Mouse (Mus musculus): ENCODE measurements around the gene 1700029H14Rik. TPM values are rescaled to one million over a fixed set of nuclear protein-coding genes. Genes with fewer than 3 reads are reported as not detected.

1700029H14Rik gene
- polyA plus RNA-seq (2012; rRNA removed): 0.02 TPM in 1 of 2 replicates, not detected in the other
- not detected in 2 replicates for polyA plus RNA-seq (2014; fragmentation: Nextera tagmentation; extraction: Ambion mirVana)

DNA sequence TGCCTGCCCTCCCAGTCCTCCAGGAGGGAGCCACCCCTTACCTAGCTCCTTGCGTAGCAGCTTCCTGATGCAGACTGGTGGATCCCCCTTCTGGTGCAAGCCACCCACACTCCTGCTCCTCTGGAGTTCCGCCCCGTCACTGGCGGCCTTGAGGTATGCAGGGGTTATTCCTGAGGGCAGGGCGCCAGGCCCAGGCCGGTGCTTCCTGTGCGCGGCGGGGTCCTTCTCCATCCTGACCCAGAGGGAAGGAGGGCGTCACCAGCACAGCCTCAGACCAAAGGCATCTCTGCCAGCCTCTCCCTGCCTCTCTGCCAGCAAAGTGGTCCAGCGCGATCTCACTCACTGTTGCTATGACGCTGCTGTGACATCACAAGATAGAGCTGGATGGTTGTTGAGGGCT is at the start of gene 1700029H14Rik:
Gene 1700029H14Rik (minus strand): TSS at position 344 of the 400 bp plus-strand sequence.
- no peak within 1 kb of the TSS for H3K4me3 ChIP-seq (ENCODE audit: insufficient read depth in 1 of 2, low read depth in 2 of 2, low read length in 2 of 2)
- ATAC-seq (ENCODE audit: insufficient read depth): no peak
- no peak within 1 kb of the TSS for H3K27ac ChIP-seq
- WGBS (ENCODE audit: insufficient replicate concordance): 39% methylated on average over 13 of the region's 13 CpGs
- no peak within 1 kb of the TSS for H3K9ac ChIP-seq (replicated peaks)
- no peaks in the 10 kb centered on the region for H3K27me3 ChIP-seq (ENCODE audit: control insufficient read depth, insufficient read depth, low read length)
- no peaks in the 10 kb centered on the region for H3K36me3 ChIP-seq (replicated peaks; ENCODE audit: control insufficient read depth, insufficient read depth, low read depth)
- no peaks in the 10 kb centered on the region for H3K9me3 ChIP-seq (ENCODE audit: control insufficient read depth, low read length)
- TF ChIP-seq CTCF (IDR thresholded peaks at IDR 0.05; ENCODE audit: low read depth) (no peak), EP300 (IDR thresholded peaks at IDR 0.05; ENCODE audit: low read depth) (no peak)
- DNase-seq (ENCODE audit: low read depth in 3 of 3, low spot score in 3 of 3): no peak
- no peaks in the 10 kb centered on the region for H3K4me1 ChIP-seq (replicated peaks; ENCODE audit: control insufficient read depth in 2 of 2, insufficient read depth in 2 of 2, low read length in 1 of 2)
- no peak within 1 kb of the TSS for H3K4me2 ChIP-seq (ENCODE audit: low read depth)

DNA sequence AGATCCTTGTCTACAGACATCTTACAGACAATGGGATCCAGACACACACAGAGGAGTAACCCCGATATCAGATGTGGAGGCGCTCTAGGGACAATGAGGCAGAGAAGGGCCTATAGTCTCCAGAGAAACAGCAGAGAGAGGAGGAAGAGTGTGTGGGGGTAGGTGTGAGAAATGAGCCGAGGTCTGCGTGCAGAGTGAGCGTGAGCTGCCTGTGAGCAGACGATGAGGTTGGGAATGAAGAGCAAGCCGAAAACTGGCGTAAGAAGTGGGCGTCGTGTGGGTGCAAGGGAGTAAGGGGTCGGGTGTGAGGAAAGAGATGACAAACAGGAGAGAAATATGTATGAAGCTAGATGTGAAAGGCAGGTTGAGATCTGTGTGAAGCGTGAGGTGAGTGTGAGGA is 49.4 kb upstream of the 1700029H14Rik start:
- no peak for TF ChIP-seq EP300 (IDR thresholded peaks at IDR 0.05; ENCODE audit: low read depth)
- no peak for TF ChIP-seq CTCF (IDR thresholded peaks at IDR 0.05; ENCODE audit: low read depth)
- DNase-seq (ENCODE audit: low read depth in 3 of 3, low spot score in 3 of 3): no peak
- WGBS (ENCODE audit: insufficient replicate concordance): 79% methylated on average over 12 of the region's 12 CpGs
- H3K9me3 ChIP-seq (ENCODE audit: control insufficient read depth, low read length): no peaks in the 10 kb centered on the region
- no peak overlapping the region for H3K4me2 ChIP-seq (ENCODE audit: low read depth)
- peaks cover 3% of the 10 kb centered on the region; the same call in 1 of the 2 replicates for H3K36me3 ChIP-seq (replicated peaks; ENCODE audit: control insufficient read depth, insufficient read depth, low read depth)
- 0 out of 4 replicates have a peak, but pooled peaks cover 0 to 3% of the 10 kb centered on the region in 2 experiments for H3K4me1 ChIP-seq (replicated peaks; ENCODE audit: control insufficient read depth in 2 of 2, insufficient read depth in 2 of 2, low read length in 1 of 2)
- H3K9ac ChIP-seq (replicated peaks): no peak overlapping the region
- H3K27ac ChIP-seq: no peak overlapping the region
- H3K27me3 ChIP-seq (ENCODE audit: control insufficient read depth, insufficient read depth, low read length): no peaks in the 10 kb centered on the region
- H3K4me3 ChIP-seq (ENCODE audit: insufficient read depth in 1 of 2, low read depth in 2 of 2, low read length in 2 of 2): no peak overlapping the region
- ATAC-seq (ENCODE audit: insufficient read depth): no peak

DNA sequence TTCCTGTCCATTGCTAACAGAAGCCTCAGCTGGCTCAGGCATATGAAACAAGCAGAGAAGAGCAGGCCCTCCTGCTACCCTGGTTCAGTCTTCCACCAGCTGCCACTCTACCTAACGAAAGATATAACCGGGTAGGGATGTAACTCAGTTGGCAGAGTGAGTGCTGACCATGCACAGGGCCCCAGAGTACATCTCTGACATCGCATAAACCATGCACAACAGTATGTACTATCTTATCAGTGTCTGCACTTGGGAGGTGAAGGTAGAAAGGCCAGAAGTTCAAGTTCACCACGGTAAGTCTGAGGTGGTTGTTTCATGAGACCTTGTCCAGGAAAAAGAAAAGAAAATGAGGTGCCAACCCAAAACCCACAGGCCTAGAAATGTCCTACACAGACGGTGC is 47.7 kb upstream of the 1700029H14Rik start:
- DNase-seq (ENCODE audit: low read depth in 3 of 3, low spot score in 3 of 3): no peak
- TF ChIP-seq EP300 (IDR thresholded peaks at IDR 0.05; ENCODE audit: low read depth) (no peak), CTCF (IDR thresholded peaks at IDR 0.05; ENCODE audit: low read depth) (no peak)
- 38% methylated on average over 5 of the region's 5 CpGs for WGBS (ENCODE audit: insufficient replicate concordance)
- no peak overlapping the region for H3K27ac ChIP-seq
- H3K36me3 ChIP-seq (replicated peaks; ENCODE audit: control insufficient read depth, insufficient read depth, low read depth): peaks cover 3% of the 10 kb centered on the region; the same call in 1 of the 2 replicates
- H3K4me2 ChIP-seq (ENCODE audit: low read depth): no peak overlapping the region
- H3K4me3 ChIP-seq (ENCODE audit: insufficient read depth in 1 of 2, low read depth in 2 of 2, low read length in 2 of 2): no peak overlapping the region
- H3K9ac ChIP-seq (replicated peaks): no peak overlapping the region
- H3K27me3 ChIP-seq (ENCODE audit: control insufficient read depth, insufficient read depth, low read length): no peaks in the 10 kb centered on the region
- no peak for ATAC-seq (ENCODE audit: insufficient read depth)
- peaks cover 0 to 10% of the 10 kb centered on the region in 2 experiments; a peak in 2 of 4 replicates for H3K4me1 ChIP-seq (replicated peaks; ENCODE audit: control insufficient read depth in 2 of 2, insufficient read depth in 2 of 2, low read length in 1 of 2)
- H3K9me3 ChIP-seq (ENCODE audit: control insufficient read depth, low read length): no peaks in the 10 kb centered on the region

DNA sequence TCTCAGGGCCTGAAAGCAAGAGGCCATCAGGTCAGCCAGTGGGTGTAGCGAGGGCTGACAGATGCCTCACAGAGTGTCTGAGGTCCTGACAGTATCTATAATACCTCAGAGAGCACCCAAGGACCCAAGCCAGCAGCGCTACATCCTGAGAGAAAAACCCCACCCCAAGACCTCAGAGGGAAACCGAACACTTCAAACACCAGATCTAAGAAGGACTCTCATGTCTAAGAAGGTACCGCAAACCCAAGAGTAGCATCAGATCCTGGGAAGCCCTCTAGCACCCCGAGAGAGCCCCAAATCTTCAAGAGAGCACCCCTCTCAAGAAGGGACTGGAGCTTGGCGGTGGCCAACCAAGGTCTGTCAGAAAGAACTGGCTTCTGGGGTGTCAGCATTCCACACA is 46.7 kb upstream of the 1700029H14Rik start:
- H3K4me2 ChIP-seq (ENCODE audit: low read depth): no peak overlapping the region
- no peak for TF ChIP-seq CTCF (IDR thresholded peaks at IDR 0.05; ENCODE audit: low read depth)
- no peak for TF ChIP-seq EP300 (IDR thresholded peaks at IDR 0.05; ENCODE audit: low read depth)
- peaks cover 3% of the 10 kb centered on the region; the same call in 1 of the 2 replicates for H3K36me3 ChIP-seq (replicated peaks; ENCODE audit: control insufficient read depth, insufficient read depth, low read depth)
- ATAC-seq (ENCODE audit: insufficient read depth): no peak
- H3K9me3 ChIP-seq (ENCODE audit: control insufficient read depth, low read length): no peaks in the 10 kb centered on the region
- no peak for DNase-seq (ENCODE audit: low read depth in 3 of 3, low spot score in 3 of 3)
- WGBS (ENCODE audit: insufficient replicate concordance): 67% methylated on average over 6 of the region's 6 CpGs
- no peak overlapping the region for H3K9ac ChIP-seq (replicated peaks)
- H3K4me1 ChIP-seq (replicated peaks; ENCODE audit: control insufficient read depth in 2 of 2, insufficient read depth in 2 of 2, low read length in 1 of 2): peaks cover 0 to 10% of the 10 kb centered on the region in 2 experiments; a peak in 2 of 4 replicates
- no peak overlapping the region for H3K4me3 ChIP-seq (ENCODE audit: insufficient read depth in 1 of 2, low read depth in 2 of 2, low read length in 2 of 2)
- H3K27ac ChIP-seq: no peak overlapping the region
- no peaks in the 10 kb centered on the region for H3K27me3 ChIP-seq (ENCODE audit: control insufficient read depth, insufficient read depth, low read length)

DNA sequence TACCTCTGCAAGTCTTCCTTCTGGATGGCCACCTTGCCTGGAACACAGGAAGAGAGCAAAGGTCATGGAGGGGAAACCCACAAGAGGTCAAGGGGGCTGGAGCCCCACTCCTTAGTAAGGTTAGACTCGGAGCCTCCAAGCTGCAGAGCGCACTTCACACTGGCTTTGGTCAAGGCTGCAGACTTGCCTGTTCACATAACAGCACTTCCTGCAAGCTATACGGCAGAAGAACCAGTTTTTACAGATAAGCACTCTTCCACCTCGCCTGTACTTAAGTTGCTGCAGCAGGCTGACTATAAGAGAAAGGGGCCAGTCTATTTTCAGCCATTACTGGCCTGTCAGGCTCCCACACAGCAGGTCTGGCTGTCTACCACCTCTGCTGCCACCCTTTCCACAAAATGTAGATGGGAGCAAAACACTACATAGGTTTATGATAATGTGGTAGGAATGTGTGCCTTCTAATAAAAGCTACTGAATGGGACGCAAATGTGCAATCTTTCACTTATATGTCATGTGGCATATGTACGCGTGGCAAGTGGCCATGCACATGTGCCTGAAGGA is 43.7 kb upstream of the 1700029H14Rik start:
- no peak for ATAC-seq (ENCODE audit: insufficient read depth)
- WGBS (ENCODE audit: insufficient replicate concordance): 37% methylated on average over 7 of the region's 7 CpGs
- no peak overlapping the region for H3K9ac ChIP-seq (replicated peaks)
- no peak overlapping the region for H3K4me2 ChIP-seq (ENCODE audit: low read depth)
- H3K27me3 ChIP-seq (ENCODE audit: control insufficient read depth, insufficient read depth, low read length): no peaks in the 10 kb centered on the region
- H3K4me1 ChIP-seq (replicated peaks; ENCODE audit: control insufficient read depth in 2 of 2, insufficient read depth in 2 of 2, low read length in 1 of 2): peaks cover 0 to 14% of the 10 kb centered on the region in 2 experiments; a peak in 2 of 4 replicates
- no peaks in the 10 kb centered on the region for H3K36me3 ChIP-seq (replicated peaks; ENCODE audit: control insufficient read depth, insufficient read depth, low read depth)
- DNase-seq (ENCODE audit: low read depth in 3 of 3, low spot score in 3 of 3): no peak
- H3K4me3 ChIP-seq (ENCODE audit: insufficient read depth in 1 of 2, low read depth in 2 of 2, low read length in 2 of 2): no peak overlapping the region
- no peaks in the 10 kb centered on the region for H3K9me3 ChIP-seq (ENCODE audit: control insufficient read depth, low read length)
- TF ChIP-seq EP300 (IDR thresholded peaks at IDR 0.05; ENCODE audit: low read depth) (no peak), CTCF (IDR thresholded peaks at IDR 0.05; ENCODE audit: low read depth) (no peak)
- H3K27ac ChIP-seq: no peak overlapping the region
